Mouse (Mus musculus): ENCODE data around the gene Soga1.

Gene Soga1

DNA sequence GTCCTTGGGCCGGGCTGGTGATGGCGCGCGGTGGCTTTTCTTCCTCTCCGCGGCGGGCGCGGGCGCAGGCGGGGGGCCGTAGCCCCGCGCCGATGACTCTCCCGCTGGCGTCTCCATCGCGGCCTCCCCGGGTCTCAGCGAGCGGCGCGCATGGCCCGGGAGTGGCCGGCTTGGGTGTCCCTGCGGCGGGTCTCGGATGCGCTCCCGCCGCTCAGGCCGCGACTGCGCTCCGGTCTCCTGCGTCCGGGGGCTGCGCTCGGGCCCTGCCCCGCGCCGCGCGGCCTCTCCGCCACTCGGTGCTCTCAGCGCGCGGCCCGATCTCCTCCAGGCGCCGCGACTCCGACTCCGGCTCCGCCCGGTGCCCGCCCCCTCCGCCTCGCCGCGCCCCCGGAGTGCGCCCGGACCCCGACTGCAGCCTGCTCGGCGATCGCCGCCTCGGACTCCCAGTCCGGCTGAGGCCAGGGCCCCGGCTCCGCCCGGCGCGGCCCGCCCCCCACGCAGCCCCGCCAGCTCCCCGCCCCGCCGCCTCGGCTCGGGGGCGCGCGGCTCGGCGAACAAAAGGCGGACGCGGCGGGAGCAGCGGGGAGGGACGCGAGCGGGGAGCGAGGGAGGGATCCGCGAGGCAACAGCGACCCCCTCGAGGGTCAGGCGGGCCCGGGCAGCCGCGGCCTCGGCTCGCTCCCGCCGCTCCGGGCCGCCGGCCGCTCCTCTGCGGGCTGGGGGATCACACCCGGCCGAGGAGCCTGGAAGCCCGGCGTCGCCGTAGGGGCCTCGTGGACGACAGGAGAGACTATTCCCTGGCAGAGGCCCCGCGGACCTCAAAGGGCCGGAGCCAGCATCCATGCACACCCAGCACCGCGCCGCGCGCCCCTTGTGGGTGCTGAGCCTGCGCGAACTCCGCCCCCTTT, at the start of gene Soga1:
Gene Soga1 (minus strand): TSS at position 462 of the 908 bp plus-strand sequence.
- DNase-seq = peak; percentile 85 to 89

DNA sequence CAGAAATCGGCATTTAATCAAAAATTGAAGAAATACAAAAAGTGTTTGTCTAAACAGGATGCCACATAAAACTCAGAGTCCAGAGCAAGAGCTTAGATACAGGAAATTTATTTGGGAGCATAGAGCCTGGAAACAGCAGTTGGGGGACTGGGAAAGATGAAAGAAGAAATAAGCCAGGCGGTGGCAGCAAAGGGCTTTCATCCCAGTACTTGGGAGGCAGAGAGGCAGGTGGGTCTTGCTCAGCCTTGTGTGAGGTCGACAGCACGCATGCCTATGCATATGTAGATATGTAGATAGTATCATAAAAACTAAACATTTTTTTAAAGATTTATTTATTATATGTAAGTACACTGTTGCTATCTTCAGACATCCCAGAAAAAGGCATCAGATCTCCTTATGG, 49.0 kb upstream of the Soga1 start:
- DNase-seq = no peak

DNA sequence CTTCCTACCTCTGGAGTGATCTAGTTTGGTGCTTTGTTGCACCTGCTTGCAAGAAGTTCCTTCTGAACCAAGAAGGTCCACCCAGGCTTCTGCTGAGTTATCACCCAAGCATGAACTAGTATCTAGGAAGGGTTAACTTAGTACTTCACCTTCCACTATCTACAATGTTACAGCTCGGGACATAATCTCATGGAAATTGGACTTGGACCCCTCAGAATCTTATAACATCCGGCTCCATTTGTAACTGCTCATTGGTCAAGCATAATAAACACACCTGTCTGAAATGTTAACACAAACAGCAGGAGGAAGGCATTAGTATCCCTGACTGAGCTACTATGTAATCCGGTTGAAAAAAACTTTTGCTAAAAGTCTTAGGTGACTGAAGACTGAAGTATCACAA, 48.3 kb upstream of the Soga1 start:
- DNase-seq = no peak

DNA sequence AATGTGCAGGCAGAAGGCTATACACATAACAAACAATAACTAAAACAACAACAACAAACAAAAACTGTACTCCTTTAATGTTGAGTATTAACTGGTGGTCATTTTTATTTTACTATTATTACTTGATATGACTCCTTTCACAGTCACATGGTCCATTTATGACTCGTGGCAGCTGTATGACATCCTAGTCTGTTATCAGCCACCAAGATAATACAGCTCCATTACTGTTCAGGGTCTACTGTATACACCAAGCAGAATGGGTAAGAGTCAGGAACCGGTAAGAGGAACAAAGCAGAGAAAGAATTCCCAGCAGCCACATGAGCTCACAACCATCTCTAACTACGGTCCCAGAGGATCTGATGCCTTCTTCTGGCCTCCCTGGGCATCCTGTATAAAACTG, 46.2 kb upstream of the Soga1 start:
- DNase-seq = no peak

DNA sequence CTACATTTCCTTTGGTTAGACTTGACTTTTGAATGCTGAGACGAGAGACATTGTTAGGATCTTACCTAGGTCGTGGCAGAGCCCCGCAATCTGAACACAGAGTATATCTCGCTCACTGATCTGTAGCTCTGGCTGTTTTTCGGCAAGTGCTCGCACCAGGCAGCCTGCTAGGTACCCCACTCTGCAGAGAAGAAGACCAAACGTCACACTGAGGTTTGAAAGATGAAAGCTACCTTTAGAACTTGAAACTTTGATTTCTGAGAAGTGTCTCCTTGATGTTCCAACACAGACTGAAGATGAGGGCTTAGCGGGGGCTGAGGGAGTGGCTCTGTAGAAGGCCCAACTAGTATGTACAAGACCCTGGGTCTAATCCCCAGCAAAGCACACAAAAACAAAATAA, 42.7 kb upstream of the Soga1 start:
- DNase-seq = no peak

DNA sequence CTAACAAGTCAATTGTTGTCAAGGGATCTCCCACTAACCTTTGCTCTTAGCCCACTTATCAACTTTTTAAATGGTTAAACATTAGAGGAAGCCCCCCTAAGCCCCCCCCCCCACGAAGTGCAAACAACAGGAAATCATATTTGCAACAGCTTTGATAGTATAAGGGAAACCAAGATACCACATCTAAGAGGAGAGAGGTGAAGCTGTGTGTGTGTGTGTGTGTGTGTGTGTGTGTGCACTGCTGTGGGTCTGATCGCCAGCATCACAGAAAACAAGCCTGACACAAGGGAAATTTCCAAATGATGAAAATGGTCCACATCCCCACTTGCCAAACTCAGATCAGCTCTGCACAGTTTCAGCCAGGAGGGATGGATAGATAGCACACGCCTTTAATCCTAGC, 40.0 kb upstream of the Soga1 start:
- DNase-seq = no peak

DNA sequence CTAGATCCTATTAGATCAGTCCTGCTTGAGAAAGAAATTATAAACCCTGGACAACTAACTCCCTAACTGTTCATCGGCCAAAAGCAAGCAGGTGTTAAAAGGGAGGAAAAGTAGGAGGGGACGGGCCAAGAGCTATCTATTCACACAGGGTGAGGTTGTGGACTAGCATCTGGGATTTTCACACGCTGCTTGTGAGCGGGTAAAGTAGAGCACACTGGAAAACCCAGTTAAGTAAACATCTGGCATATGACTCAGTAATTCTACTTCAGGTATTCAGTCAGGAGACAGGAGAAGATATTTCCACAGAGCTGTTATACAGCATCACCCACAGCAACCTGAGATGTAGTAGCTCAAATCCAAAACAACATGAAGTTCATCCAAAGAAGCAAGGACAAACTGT, 39.5 kb upstream of the Soga1 start:
- DNase-seq = no peak

DNA sequence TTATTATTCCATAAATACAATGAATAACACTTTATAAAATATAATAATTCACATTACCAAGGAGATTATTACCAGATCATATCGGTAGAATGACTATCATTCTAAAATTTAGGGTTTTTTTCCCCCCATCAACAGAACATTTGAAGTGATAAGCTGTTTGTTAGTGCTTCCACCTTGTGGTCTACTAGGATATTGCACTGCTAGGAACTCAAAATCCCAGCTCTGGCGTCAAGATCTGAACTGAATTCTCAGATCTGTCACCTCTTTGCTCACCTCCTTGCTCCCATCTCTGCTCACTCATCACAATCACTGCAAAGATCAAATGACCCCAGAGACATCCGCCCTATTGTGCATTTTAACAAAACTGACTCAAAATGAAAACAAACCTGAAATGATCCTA, 37.9 kb upstream of the Soga1 start:
- DNase-seq = peak; percentile 46 to 54

DNA sequence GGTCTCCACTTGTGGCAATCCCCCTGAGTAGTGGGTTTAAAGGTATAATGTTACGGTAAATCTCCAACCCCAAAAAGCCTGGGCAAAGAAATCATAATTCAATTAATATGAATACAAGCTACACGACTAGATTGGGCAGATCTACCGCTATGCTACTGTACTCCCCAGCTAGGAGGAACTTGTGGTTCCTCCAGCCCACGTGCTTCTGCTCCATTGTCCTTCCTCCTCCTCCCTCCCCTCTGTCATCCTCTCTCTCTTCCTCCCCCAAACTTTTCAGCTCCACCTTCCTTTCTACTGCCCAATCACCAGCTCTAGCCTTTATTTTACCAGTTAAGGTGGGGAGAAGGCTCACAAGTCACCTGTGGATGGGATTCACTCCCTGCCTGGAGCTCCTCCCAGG, 29.2 kb upstream of the Soga1 start:
- no peak for DNase-seq

DNA sequence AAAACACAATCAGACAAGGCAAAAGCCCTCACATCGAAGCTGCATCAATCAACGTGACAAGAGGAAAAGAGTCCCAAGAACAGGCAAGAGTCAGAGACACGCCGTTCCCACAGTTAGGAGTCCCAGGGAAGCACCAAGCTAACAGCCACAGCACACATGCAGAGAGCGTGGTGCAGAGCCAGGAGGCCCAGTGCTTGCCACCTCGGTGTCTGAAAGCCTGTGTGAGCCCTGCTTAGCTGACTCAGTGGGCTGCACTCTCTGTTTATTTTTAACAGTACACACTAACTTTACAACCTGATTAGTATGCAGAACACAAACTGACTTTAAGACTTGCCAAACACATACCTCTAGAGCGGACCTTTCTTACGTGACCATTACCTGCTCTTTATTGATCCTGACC, 25.4 kb upstream of the Soga1 start:
- DNase-seq = no peak

DNA sequence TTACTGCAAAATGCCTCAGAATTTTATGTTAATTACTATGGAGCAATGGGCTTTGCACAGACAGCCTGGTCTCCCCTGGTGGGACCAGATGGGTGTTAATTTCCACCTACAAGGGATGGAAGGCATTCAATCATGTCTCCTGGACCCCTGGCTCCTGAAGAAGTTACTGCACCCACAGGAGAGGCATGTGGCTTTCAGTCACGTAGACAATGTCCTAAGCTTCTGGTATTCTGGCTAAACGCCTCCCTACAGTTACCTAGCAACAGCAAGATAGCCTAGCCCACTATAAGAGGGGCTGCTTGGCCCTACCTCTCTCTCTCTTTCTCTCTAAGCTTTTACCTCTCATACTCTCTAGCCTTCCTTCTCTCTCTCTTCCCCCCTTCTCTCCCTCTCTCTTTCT, 23.2 kb upstream of the Soga1 start:
- no peak for DNase-seq

DNA sequence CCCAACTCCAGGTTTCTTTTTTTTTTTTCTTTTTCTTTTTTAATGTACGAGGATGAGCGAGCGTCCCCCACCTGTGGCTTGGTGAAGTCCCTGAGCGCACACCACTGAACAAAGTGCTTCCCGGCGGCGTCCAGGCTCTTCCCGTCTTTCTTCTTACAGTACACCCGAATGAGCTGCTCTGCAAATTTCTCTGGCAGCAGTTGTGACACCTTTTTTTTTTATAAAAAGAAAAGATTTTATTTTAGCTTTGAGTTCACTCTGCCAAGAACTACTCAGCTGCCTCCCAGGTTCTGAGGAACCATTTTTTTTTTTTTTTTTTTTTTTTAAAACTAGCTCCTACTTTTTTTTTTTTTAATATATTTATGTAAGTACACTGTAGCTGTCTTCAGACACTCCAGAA, 22.6 kb upstream of the Soga1 start:
- DNase-seq = no peak

DNA sequence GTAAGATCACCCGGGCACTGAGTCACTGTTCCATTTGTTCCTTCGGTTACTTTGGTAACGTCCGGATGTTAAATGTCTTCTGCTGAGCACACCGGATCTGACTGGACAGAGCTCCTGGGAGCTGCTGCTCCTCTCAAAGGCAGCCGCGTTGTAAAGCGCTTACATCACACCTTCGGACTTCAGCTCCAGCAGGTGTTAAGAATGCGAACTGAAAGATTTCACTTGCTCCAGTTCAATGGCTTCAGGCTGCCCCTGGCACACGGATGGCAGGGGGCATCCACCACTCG, 21.2 kb upstream of the Soga1 start:
- no peak for DNase-seq

DNA sequence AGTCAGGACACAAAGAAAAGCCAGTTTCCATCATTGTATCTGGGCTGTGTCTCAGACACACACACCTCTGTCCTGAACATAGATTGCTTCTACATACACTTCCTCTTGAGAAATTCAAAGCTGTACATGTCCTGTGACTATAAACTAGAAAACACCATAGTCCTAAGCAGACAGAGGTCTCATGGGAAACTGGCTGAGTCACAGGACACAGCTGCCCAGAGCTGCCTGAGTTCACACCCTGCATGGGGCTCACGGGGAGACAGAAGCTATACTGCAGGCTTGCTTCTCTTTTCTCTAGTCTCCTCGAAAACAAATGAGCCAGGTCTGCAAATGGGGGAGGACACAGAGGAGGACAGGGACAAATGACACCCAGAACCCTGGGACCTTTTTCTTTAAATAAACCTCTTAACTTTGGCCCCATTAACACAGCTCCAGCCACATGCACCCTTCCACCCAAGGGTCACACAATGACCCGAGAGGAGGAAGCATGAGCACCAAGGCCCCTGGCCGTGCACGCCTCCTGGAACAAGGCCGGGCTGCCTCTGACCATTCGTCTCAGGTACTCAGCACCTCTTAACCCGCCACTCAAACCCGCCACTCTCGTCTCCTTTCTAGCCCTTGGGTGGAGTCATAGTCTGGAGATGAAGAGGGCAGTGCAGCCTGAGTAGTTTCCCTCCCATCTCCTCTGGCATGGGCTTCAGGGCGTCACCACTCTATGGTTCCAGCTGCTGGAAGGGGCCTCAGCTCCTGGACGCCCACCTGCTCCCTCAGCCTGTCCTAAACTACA, 20.7 kb upstream of the Soga1 start:
- DNase-seq = no peak

DNA sequence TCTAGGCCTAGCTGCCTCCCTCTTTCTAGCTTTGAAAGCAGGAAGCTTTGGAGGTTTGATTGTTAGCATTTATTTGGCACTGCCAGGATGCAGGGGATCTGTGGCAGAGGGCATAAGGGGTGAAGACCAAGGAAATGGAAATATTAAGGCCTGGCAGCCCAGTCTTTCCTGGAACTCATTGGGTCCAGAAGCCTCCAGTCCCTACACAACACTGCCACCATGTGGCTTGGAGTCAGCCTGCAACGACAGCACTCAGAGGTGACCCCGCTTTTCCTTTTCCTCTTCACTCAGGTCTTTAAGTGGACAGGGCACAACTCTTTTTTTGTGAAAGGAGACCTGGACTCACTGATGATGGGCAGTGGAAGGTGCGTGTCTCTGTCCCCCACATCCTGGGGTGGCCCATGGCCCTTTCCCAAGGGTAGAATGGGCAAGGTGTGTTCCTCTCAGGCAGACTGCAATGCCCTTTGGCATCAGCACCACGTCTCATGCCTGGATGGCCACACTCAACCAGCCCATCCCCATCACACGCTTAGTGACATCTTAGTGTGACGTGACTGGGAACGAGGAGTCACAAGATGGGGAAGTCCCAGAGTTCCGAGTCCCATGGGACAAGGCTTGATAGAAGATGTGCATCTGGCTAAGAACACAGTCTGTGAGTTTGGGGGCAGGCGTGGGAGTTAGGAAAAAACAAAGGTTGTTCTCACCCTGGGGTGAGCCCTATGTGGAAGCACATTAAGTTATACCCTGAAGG, 16.1 kb upstream of the Soga1 start:
- DNase-seq = peak; percentile 93 to 94

DNA sequence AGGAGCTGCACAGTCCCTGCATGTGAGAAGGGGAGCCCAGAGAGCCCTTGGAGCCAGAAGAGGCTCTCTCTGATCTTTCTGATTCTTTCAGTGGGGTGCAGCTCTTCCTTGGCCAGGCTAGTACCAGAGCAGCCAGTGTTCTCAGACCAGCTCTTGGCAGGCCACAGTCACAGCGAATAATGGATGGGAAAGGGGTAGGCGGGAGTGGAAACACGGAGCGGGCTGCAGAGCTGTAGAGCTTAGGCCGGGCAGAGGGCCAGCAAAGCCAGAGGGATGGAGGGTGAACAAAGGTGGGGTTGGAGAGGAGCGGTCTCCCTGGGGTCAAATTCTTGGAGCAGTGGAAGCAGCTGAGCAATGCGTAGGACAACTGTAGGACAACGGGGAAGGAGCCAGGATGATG, 13.0 kb upstream of the Soga1 start:
- peak; percentile 65 to 76 for DNase-seq

DNA sequence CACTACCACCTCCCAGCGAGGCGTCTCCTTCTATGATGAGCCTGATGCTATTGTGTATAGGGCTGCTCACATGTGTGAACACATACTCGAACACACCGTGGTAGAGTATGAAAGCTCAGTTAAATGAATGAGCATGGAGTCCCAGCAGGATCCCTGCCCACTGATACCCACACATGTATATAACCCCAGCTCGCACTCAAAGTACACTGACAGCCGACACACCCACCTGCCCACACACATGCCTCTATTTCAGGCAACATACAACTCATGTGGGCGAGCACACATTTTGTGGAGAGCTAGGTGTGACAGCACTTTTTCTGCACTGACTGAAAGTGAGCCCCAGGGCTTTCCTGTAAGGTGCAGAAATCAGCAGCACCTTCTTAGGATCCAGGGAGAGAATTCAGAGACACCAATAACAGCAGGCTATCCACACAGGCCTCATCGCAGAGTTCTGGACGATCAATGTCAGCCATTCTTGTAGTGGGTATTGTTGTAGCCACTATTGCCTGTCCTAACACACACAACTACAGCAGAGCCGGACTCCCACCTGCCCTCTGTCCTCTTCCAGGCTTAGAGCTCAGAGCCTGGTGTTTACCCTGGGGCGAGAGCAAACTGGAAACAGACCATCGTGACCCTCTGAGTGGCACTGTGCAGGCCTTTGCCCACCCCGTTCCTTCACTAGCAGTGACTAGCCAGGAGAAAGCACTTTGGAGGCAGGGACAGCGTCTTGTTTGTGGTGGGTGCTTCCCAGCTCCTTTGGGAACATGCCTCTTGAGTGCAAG, 8.7 kb upstream of the Soga1 start:
- peak in 1 of 2 experiments; percentile 10 for DNase-seq

DNA sequence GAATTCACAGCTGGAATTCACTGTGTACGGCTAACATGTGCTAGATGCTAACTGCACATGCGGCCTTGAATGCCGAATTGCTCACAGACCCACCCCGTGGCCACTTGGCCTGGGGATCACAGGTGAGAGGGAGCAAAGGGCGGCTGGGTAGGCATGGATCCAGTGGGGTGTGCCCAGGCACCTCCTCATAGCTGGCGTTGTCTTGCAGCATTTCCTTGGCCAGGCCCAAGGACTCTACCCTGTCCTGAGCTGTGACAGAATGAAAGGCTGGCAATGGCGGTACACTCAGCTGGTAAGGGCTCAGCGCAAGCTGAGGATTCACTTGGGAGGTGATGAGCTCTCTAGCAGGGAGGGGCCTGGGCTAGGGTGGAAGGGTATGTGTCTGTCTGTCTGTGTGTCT, 7.7 kb upstream of the Soga1 start, which contains the start of gene Tldc2:
Gene Tldc2 (plus strand): TSS at position 260 of the 400 bp plus-strand sequence.
- DNase-seq = peak in 1 of 2 experiments; percentile 11

DNA sequence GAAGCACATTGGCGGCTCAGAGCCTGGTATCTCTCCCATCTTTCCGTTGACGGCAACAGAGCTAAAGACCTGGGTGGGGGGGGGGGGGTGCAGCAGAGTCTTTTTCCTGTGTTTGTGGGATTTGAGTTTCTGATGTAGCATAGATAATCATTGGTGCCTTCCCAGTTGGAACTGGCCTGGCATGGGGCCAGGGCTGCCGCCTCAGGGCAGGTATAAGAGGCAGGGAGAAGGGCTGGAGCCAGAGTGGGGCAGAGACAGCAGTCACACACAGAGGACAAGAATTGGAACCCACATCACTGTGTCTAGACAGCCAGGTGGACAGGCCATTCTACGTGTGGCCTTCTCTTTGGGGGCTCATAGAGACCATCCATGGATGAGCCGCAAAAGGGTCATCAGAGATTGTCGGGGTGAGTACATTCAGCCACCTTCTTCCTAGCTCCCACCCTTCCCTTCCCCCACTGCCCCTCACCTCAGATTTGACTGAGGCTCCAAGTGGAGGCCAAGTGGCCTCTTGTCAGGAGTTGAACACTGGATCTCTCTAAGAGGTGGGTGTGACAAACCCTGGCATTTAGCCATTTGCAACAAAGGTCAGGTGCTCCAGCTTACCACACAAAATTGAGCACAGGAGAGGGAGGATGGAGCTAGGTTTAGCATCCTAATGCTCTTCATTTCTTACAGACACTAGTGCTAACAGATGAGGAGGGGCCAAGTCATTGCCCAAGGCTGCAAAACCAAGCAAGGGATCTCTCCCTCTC, 6.0 kb upstream of the Soga1 start:
- DNase-seq = peak; percentile 41 to 64

DNA sequence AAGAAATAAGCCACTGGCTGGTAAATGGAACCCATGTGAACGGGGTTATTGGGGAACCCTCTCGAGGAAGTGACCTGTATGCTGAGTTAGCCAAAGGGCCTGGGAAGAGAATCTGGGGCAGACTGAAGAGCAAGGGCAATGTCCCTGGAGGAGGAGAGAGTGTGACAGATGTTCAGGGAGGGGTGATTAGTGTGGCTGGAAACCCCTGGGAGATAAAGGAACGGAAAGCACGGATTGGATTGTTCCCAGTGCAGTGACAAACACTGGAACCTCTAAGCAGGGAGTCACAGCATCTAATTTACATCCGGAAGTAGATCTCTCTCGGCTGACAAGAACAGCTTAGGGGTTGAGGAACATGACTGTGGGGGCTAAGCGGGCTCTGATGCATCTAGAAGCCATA, 2.9 kb upstream of the Soga1 start:
- peak in 1 of 2 experiments; percentile 2 for DNase-seq

DNA sequence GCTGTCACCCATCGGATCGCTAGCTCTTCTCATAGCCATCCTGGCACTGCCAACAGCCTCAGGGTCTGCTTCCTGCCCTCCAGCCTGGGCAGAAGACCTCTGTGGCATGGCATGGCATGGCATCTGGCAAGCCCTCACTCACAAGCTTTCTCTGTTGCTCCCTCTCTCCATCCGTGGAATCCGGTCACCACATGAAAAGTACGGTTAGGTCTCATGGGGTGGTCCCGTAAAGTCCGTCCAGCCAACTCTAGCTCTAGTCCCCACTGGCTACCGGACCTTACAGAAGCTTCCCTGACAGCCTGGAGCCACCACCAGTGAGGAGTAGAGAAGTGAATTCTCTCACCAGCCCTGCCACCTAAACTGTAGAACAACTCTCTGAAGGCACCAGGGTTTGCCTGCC, 2.3 kb upstream of the Soga1 start:
- peak in 1 of 2 experiments; percentile 15 for DNase-seq

DNA sequence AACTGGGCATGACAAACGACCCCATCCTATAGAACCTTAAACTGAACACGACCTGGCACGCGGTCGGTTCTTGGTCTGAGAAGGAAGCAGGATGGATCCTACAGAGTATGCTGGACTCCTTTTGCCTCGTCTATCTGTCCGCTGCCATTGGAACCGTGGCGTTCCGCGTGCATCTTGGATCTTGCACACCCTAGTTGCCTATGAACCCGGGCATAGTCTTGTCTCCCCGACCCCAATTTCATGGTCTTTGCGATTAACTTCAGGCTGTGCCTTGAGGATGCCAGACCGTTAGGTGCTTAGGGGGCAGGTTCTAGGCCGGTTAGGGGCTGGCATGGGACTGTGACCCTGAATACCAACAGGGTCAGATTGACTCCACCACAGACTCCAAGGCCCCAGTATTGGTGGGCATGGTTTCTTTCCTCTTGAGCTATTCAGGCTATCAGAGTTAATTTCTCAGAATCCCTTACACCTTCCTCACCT, 687 bp upstream of the Soga1 start:
- no peak for DNase-seq

Measured in cerebellum, postnatal 14 days (tissue).